Mouse (Mus musculus) retina, postnatal 1 day (tissue): ENCODE data around the gene Col25a1.
A peak's percentile ranks its signal among the peaks of the same experiment; 100 is the strongest.

Source experiments
- DNase-seq: peaks from one replicate; pipeline ENCODE4 v3.0.0-alpha.2; 2012

Col25a1 gene

GRCm38 (mm10) chr3:130581577-130581976, 450.3 kb downstream of the Col25a1 start:
- no peak for DNase-seq

GRCm38 (mm10) chr3:130582903-130583664, 451.8 kb downstream of the Col25a1 start:
- DNase-seq, result peak; percentile 68

GRCm38 (mm10) chr3:130584007-130584406, 452.7 kb downstream of the Col25a1 start:
- DNase-seq, result no peak

- no peak for DNase-seq
Measured at GRCm38 (mm10) chr3:130595050-130595449, 463.7 kb downstream of the Col25a1 start.

GRCm38 (mm10) chr3:130601491-130601890, 470.2 kb downstream of the Col25a1 start:
- DNase-seq, result no peak

GRCm38 (mm10) chr3:130607924-130608323, 476.6 kb downstream of the Col25a1 start:
- no peak for DNase-seq

- no peak for DNase-seq
Measured at GRCm38 (mm10) chr3:130614444-130614843, 483.1 kb downstream of the Col25a1 start.

- no peak for DNase-seq
Measured at GRCm38 (mm10) chr3:130615625-130616024, 484.3 kb downstream of the Col25a1 start.

- DNase-seq, result peak; percentile 48
Measured at GRCm38 (mm10) chr3:130617439-130617898, 486.2 kb downstream of the Col25a1 start, which contains the start of gene Etnppl. Etnppl (plus strand) TSS chr3:130617448.

GRCm38 (mm10) chr3:130620517-130621146, 489.3 kb downstream of the Col25a1 start:
- peak; percentile 50 for DNase-seq

- DNase-seq, result no peak
Measured at GRCm38 (mm10) chr3:130628358-130628757, 497.1 kb downstream of the Col25a1 start.

- DNase-seq, result peak; percentile 40
Measured at GRCm38 (mm10) chr3:130633859-130634258, 502.6 kb downstream of the Col25a1 start.

- no peak for DNase-seq
Measured at GRCm38 (mm10) chr3:130646110-130646810, 515.0 kb downstream of the Col25a1 start.
